Mouse (Mus musculus) heart, embryonic 13.5 days (tissue): ENCODE data around the gene Ints11. TPM values are rescaled to one million over a fixed set of nuclear protein-coding genes. Genes with fewer than 3 reads are reported as not detected.
A peak's percentile ranks its signal among the peaks of the same experiment; 100 is the strongest.

Experiments
- ATAC-seq: fragments of 200-750 bp; cut with Nextera tagmentation; 2 replicates; pipeline ENCODE4 v1.8.0; 2017; ENCODE audit warnings: moderate TSS enrichment; ENCODE audit not compliant: insufficient number of reproducible peaks, low FRiP score, low TSS enrichment; ENCODE audit errors: extremely low read depth
- H3K27ac ChIP-seq: fragments of 300-500 bp; sonication (generic); replicated peaks from 2 replicates; pipeline ENCODE4 v1.5.1; 2015; ENCODE audit warnings: moderate library complexity, mild to moderate bottlenecking, inconsistent platforms
- H3K27me3 ChIP-seq: fragments of 300-500 bp; sonication (generic); replicated peaks from 2 replicates; pipeline ENCODE4 v1.6.1; 2015; ENCODE audit warnings: mild to moderate bottlenecking, inconsistent platforms
- H3K36me3 ChIP-seq: fragments of 300-500 bp; sonication (generic); 2 replicates; pipeline ENCODE4 v1.6.1; 2015; ENCODE audit warnings: mild to moderate bottlenecking, inconsistent platforms
- H3K4me1 ChIP-seq: fragments of 300-500 bp; sonication (generic); 2 replicates; pipeline ENCODE4 v1.6.1; 2015; ENCODE audit warnings: inconsistent platforms
- H3K4me2 ChIP-seq: fragments of 300-500 bp; sonication (generic); 2 replicates; pipeline ENCODE4 v1.6.1; 2015; ENCODE audit warnings: inconsistent platforms, mild to moderate bottlenecking, moderate library complexity
- H3K4me3 ChIP-seq: fragments of 300-500 bp; sonication (generic); 2 replicates; pipeline ENCODE4 v1.5.1; 2015; ENCODE audit warnings: moderate library complexity, mild to moderate bottlenecking, inconsistent platforms
- H3K9ac ChIP-seq: fragments of 300-500 bp; sonication (generic); 2 replicates; pipeline ENCODE4 v1.6.1; 2015; ENCODE audit warnings: inconsistent platforms, mild to moderate bottlenecking, moderate library complexity
- H3K9me3 ChIP-seq: fragments of 300-500 bp; sonication (generic); 2 replicates; pipeline ENCODE4 v1.6.1; 2016; ENCODE audit warnings: inconsistent platforms
- WGBS: fragments of 180-500 bp; shearing (Covaris S2); methylation state at CpG from one replicate; pipeline ENCODE4 v1.1.7; 2015; ENCODE audit warnings: mixed read lengths; 5-methylcytosine and 5-hydroxymethylcytosine counted together
- polyA plus RNA-seq: library from polyadenylated mRNA; unstranded; fragments of >200 nt; fragmentation: Nextera tagmentation; extraction: Ambion mirVana; gene quantifications from 2 replicates; pipeline ENCODE4 v1.2.1, GENCODE M21; 2015

The Ints11 gene
- 36.0 and 36.4 TPM in 2 replicates for polyA plus RNA-seq

DNA sequence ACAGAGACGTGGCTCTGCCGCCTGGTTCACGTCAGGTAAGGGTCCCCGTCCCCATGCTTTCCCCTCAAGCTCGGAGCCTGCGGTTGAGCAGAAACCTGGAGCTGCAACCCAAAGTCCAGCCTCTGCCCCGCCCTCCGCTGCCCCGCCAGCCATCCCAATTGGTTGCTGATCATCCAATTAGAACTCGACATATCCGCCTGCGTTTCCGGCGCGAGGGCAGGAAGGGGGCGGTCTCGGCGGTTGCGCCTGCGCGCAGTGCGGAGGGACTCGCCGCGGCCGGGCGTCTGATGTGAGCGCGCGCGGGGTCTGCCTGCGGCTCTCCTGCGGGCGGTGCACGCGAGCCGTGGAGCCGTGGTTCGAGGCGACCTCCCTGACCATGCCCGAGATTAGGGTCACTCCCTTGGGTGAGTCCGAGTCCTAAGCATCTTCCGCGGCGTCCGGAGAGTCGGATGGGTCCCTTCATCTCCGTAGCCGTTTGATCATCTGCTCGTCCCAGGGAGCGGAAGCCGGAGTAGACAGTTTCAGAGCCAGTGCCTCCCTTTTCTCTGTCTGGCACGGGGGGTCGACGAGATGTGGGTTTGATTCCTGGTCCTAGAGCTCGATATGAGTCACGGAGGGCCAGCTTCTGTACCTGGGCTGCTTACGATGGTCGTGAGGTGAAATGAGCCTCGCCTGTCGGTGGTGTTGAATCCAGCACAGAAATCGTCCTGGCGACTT, at the start of gene Ints11, which contains the start of gene Cptp:
Ints11 (plus strand) TSS at position 230 of the 717 bp plus-strand sequence.
Cptp (minus strand) TSS at position 124 of the 717 bp plus-strand sequence.
- peak within 1 kb of the TSS; percentile 55; the same call in 1 of the 2 replicates for H3K27ac ChIP-seq
- H3K36me3 ChIP-seq, result peaks cover 53% of the 10 kb centered on the region
- ATAC-seq, result peak; percentile 96
- peak within 1 kb of the TSS; percentile 95 for H3K9ac ChIP-seq
- WGBS, result under 1% methylated on average over 63 of the region's 63 CpGs
- H3K4me3 ChIP-seq, result peak within 1 kb of the TSS; percentile 72
- H3K4me2 ChIP-seq, result peak within 1 kb of the TSS; percentile 97
- H3K9me3 ChIP-seq, result no peaks in the 10 kb centered on the region
- H3K4me1 ChIP-seq, result peaks cover 22% of the 10 kb centered on the region
- no peaks in the 10 kb centered on the region for H3K27me3 ChIP-seq

DNA sequence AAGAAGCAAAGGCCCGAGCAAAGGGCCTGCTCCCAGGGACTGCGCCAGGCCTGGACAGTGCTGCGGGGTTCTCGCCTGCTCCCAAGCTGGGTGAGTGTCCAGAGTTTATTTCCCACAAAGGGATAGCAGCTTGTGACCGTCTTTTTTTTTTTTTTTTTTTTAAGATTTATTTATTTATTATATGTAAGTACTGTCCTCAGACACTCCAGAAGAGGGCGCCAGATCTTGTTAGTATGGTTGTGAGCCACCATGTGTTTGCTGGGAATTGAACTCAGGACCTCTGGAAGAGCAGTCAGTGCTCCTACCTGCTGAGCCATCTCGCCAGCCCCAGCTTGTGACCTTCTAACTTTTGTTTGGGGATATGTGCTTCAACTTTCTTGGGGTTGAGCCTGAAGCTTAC, 48.3 kb upstream of the Ints11 start:
- WGBS, result 79% methylated on average over 7 of the region's 7 CpGs
- Histone ChIP-seq H3K4me2 (no peak overlapping the region), H3K27ac (no peak overlapping the region), H3K27me3 (no peaks in the 10 kb centered on the region), H3K9me3 (no peaks in the 10 kb centered on the region), H3K4me1 (no peaks in the 10 kb centered on the region), H3K9ac (no peak overlapping the region), H3K4me3 (no peak overlapping the region), H3K36me3 (peaks cover 97% of the 10 kb centered on the region)
- no peak for ATAC-seq

DNA sequence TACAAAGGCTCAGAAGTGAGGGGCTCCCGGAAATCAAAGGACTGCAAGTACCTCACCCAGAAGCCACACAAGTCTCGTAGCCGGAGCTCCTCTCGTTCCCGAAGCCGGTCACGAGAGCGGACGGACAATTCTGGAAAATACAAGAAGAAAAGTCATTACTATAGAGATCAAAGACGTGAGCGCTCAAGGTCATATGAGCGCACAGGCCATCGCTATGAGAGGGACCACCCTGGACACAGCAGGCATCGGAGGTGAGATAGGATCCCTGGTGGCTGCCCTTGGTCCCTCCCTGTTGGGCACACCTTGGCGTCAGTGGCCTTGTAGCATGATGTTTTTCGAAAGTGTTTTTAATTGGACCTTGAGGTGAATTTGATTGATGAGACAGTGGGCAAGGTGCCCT, 45.9 kb upstream of the Ints11 start:
- no peak for ATAC-seq
- Histone ChIP-seq H3K27me3 (no peaks in the 10 kb centered on the region), H3K36me3 (peaks cover 98% of the 10 kb centered on the region), H3K4me1 (no peaks in the 10 kb centered on the region), H3K27ac (no peak overlapping the region), H3K4me3 (no peak overlapping the region), H3K4me2 (no peak overlapping the region), H3K9ac (no peak overlapping the region), H3K9me3 (no peaks in the 10 kb centered on the region)
- 92% methylated on average over 16 of the region's 16 CpGs for WGBS

DNA sequence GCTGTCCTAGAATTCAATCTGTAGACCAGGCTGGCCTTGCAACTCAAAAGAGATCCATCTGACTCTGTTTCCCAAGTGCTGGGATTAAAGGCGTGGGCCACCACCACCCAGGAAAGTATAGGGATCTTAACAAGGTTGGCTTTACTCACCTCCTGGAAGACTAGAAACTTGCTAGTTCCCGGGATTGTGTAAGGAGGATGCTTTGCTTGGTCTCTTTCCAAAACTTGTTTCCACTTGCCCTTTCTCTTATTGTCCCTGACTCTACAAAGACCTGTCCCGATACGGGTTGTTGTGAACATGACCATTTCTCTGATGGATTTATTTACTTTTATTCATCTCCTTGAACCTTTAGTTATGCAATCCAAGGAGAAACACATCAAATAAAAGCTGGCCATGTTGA, 39.5 kb upstream of the Ints11 start:
- Histone ChIP-seq H3K9ac (no peak overlapping the region), H3K9me3 (no peaks in the 10 kb centered on the region), H3K4me3 (no peak overlapping the region), H3K4me2 (no peak overlapping the region), H3K4me1 (peaks cover 27% of the 10 kb centered on the region), H3K36me3 (peaks cover 49% of the 10 kb centered on the region), H3K27ac (no peak overlapping the region), H3K27me3 (no peaks in the 10 kb centered on the region)
- no peak for ATAC-seq
- 88% methylated on average over 4 of the region's 4 CpGs for WGBS

DNA sequence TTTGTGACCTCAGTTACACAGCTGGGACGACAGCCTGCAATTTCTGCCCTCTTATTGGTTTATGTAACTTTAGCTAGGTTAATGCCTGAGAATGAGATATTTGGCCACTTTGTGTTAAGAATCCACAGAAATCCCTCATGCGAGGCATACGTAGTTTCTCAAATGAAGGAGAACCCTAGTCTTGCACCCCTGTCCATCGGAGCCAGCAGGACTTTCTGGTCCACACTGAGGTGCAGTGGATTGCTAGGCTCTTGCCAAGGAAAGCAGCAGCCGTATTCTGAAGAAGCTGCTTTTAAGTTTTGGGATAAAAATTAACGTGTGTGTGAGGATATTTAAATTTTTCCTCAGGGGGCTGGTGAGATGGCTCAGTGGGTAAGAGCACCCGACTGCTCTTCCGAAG, 38.8 kb upstream of the Ints11 start:
- 53% methylated on average over 8 of the region's 8 CpGs for WGBS
- Histone ChIP-seq H3K36me3 (peaks cover 42% of the 10 kb centered on the region), H3K4me3 (peak overlapping the region; percentile 81), H3K4me1 (peaks cover 27% of the 10 kb centered on the region), H3K9me3 (no peaks in the 10 kb centered on the region), H3K4me2 (peak overlapping the region; percentile 98), H3K27ac (peak overlapping the region; percentile 92), H3K9ac (peak overlapping the region; percentile 88; the same call in 1 of the 2 replicates), H3K27me3 (no peaks in the 10 kb centered on the region)
- no peak for ATAC-seq

DNA sequence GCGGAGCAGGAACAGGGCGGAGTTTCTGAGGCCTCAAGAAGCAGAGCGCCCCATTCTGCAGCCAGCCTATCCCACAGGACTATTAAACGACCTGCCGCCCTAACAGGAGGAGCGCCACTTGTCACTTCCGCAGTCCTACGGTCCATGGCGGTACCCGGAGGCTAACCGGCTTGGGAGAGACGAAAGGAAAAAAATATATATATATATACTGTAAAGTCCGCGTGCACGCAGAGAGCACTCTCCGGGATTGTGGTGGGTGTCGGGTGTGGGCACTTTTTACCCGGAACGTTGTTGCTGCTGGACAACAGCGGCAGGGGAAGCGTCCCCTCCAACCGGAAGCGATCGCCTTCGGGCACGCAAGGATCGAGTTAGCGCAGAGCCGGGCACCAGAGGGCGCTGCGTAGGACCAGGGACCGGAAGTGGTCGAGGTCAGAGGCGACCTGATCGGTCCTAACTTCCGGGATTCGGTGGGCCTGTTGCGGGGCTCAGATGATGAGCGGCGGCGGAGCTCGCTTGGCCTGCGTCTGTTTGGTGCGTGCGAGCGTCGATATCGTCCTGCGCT, 38.1 kb upstream of the Ints11 start, which contains the start of gene Aurkaip1:
Aurkaip1 (plus strand) TSS at position 68 of the 562 bp plus-strand sequence.
- Histone ChIP-seq H3K4me1 (peaks cover 27% of the 10 kb centered on the region), H3K9me3 (no peaks in the 10 kb centered on the region), H3K27me3 (no peaks in the 10 kb centered on the region), H3K27ac (peak within 1 kb of the TSS; percentile 92), H3K4me2 (peak within 1 kb of the TSS; percentile 98), H3K36me3 (peaks cover 37% of the 10 kb centered on the region), H3K4me3 (peak within 1 kb of the TSS; percentile 81), H3K9ac (peak within 1 kb of the TSS; percentile 88)
- ATAC-seq, result peak; percentile 87
- under 1% methylated on average over 48 of the region's 49 CpGs for WGBS

DNA sequence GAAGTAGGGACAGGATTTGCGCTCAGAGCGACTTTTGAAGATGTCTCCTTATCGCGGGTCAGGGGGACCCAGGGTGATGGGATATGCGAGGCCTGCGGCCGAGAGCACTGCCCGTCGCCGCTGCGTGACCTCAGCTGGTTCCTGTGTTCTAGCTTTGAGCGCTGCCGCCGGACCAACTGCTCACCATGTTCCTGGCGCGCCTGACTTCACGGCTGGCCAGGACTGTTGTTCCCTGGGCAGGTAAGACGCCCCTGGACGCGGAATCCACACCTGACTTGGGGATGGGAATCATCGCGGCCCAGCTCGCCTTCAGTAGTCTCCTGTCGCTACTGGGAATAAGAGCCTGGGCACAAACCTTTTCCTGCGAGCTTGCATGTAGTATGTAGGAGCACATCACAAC, 37.5 kb upstream of the Ints11 start:
- H3K36me3 ChIP-seq, result peaks cover 34% of the 10 kb centered on the region
- no peaks in the 10 kb centered on the region for H3K27me3 ChIP-seq
- peak overlapping the region; percentile 88 for H3K9ac ChIP-seq
- peak overlapping the region; percentile 92 for H3K27ac ChIP-seq
- peak; percentile 11 for ATAC-seq
- peak overlapping the region; percentile 81 for H3K4me3 ChIP-seq
- peaks cover 27% of the 10 kb centered on the region for H3K4me1 ChIP-seq
- 2% methylated on average over 25 of the region's 25 CpGs for WGBS
- peak overlapping the region; percentile 98 for H3K4me2 ChIP-seq
- no peaks in the 10 kb centered on the region for H3K9me3 ChIP-seq

DNA sequence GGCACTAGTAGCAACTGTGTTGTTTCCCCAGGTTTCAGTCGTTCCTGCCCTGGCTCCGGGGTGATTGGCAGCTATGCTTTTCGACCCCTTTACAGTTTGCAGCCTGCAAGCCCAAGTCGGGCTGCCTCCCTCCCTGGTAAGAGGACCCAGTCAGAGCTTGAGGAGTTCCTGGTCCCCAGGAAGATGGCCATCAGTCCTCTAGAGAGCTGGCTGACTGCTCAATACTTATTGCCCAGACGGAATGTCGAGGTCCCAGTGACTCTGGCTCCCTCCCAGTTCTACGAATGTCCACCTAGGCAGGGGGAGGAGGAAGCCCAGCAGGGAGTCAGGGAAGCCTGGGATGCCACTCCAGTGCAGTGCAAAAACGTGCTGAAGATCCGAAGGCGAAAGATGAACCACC, 37.0 kb upstream of the Ints11 start:
- no peaks in the 10 kb centered on the region for H3K9me3 ChIP-seq
- whole genome bisulfite sequencing, result 43% methylated on average over 10 of the region's 10 CpGs
- peaks cover 29% of the 10 kb centered on the region for H3K36me3 ChIP-seq
- H3K4me2 ChIP-seq, result peak overlapping the region; percentile 98
- peaks cover 31% of the 10 kb centered on the region for H3K4me1 ChIP-seq
- H3K27ac ChIP-seq, result peak overlapping the region; percentile 92
- no peak for ATAC-seq
- peak overlapping the region; percentile 88 for H3K9ac ChIP-seq
- peak overlapping the region; percentile 81 for H3K4me3 ChIP-seq
- H3K27me3 ChIP-seq, result no peaks in the 10 kb centered on the region

DNA sequence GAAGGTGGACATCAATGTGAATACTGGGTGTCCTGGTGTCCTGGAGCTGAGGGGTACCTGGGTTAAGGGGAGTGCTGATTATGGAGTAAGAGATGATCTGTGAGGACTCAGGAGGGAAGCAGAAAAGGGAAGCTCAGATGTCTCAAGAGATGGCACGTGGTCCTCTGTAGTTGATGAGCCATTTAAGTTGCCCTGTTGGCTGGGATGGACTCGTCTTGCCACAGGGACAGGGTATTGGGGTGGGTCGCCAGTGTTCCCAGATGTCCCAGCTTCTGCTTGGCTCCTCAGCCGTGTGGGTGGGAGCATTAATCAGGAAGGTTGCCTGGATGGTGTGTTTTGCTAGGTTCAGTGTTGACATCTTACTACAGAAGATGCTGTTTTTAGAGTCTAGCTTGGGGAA, 36.1 kb upstream of the Ints11 start:
- H3K4me1 ChIP-seq, result peaks cover 40% of the 10 kb centered on the region
- no peak for ATAC-seq
- H3K27me3 ChIP-seq, result no peaks in the 10 kb centered on the region
- H3K36me3 ChIP-seq, result peaks cover 20% of the 10 kb centered on the region
- H3K4me2 ChIP-seq, result no peak overlapping the region
- no peak overlapping the region for H3K4me3 ChIP-seq
- no peaks in the 10 kb centered on the region for H3K9me3 ChIP-seq
- no peak overlapping the region for H3K9ac ChIP-seq
- WGBS, result 85% methylated on average over 4 of the region's 4 CpGs
- no peak overlapping the region for H3K27ac ChIP-seq

DNA sequence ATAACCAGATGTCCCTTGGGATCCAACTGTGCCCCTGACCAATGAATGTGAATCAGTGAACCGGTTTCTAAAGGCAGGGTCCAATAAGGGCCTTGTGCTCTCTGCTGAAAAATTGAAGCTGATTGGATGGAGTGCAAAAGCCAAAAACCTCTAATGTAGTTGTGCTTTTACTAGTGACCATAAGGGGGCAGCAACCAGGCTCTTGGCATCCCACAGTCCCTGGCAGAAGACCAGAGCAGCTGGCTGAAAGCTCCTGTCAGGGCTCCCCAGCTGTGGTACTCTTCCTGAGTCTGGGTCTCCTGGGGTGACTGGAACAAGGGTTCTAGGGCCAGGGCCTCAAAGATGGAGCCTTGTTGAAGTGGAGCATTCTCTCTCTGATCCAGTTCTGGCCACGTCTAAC, 35.5 kb upstream of the Ints11 start:
- Histone ChIP-seq H3K4me3 (no peak overlapping the region), H3K4me2 (peak overlapping the region; percentile 2; the same call in 1 of the 2 replicates), H3K9ac (no peak overlapping the region), H3K36me3 (peaks cover 15% of the 10 kb centered on the region), H3K4me1 (peaks cover 46% of the 10 kb centered on the region), H3K27ac (peak overlapping the region; percentile 69), H3K9me3 (no peaks in the 10 kb centered on the region), H3K27me3 (no peaks in the 10 kb centered on the region)
- ATAC-seq, result no peak
- WGBS, result 24% methylated on average over 2 of the region's 2 CpGs

DNA sequence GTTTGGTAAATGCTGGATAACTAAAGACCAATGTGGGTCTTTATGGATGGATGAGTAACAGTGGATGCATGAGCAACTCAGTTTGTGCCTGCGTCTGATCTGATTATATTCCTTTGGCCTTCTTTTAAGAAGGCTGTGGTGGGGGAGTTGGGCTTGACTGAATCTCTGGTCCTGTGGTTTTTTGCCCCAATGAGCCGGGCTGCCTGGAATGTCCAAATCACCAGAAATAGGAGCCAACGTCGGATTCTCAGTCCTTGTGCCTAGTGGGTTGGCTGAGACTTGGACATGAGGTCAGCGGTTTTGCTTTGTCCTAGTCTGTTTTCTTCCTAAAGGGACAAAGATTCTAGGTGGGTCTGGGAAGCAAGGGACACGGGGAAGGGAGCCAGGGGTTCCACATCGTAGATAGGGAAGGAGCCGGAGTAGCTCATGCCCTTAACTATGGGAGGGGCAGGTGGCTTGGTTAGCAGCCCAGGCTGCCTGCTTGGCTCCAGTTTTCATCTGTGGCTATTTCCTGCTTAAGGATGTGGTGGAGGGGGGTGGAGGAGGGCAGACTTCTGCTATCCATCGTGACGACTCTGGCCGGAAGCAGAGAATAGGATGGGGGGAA, 31.8 kb upstream of the Ints11 start:
- Histone ChIP-seq H3K9me3 (no peaks in the 10 kb centered on the region), H3K27me3 (peaks cover 5% of the 10 kb centered on the region; the same call in 1 of the 2 replicates), H3K4me1 (peaks cover 63% of the 10 kb centered on the region), H3K9ac (peak overlapping the region; percentile 48), H3K27ac (peak overlapping the region; percentile 87), H3K4me2 (peak overlapping the region; percentile 22), H3K36me3 (peaks cover 23% of the 10 kb centered on the region), H3K4me3 (no peak overlapping the region)
- 50% methylated on average over 11 of the region's 11 CpGs for WGBS
- ATAC-seq, result no peak
